Mouse (Mus musculus): ENCODE results near the gene Doc2a. TPM values are rescaled to one million over a fixed set of nuclear protein-coding genes. Genes with fewer than 3 reads are reported as not detected.
"Not testable (repeated sequence)": the region's sequence is repeated elsewhere in the genome, so short reads cannot be mapped to it uniquely, and the experiment has no call there.

The Doc2a gene
- polyA plus RNA-seq, 1 experiment from 2014 or later: 1.5 TPM

DNA sequence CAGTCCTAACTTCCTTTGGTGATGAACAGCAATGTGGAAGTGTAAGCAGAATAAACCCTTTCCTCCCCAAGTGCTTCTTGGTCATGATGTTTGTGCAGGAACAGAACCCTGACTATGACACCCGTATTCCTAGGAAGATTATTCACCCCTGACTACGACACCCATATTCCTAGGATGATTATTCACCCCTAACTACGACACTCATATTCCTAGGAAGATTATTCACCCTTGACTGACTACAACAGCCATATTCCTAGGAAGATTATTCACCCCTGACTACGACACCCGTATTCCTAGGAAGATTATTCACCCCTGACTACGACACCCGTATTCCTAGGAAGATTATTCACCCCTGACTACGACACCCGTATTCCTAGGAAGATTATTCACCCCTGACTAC is 52.6 kb downstream of the Doc2a start:
- H3K9me3 ChIP-seq (replicated peaks; ENCODE audit: control insufficient read depth, low read length); H3K4me1 ChIP-seq (ENCODE audit: control insufficient read depth, insufficient read depth, low read length); ATAC-seq (replicated peaks; ENCODE audit: insufficient number of reproducible peaks, low FRiP score, low TSS enrichment, low read depth); H3K9ac ChIP-seq (replicated peaks; ENCODE audit: low read length); H3K27me3 ChIP-seq (ENCODE audit: control insufficient read depth, insufficient read depth, low read length); H3K4me2 ChIP-seq (ENCODE audit: low read depth, low read length); H3K36me3 ChIP-seq (replicated peaks; ENCODE audit: control insufficient read depth, insufficient read depth, low read depth, low read length); H3K4me3 ChIP-seq (ENCODE audit: low read depth, low read length); DNase-seq (ENCODE audit: low spot score); H3K27ac ChIP-seq (replicated peaks; ENCODE audit: low read depth, low read length): not testable (repeated sequence)
- 93% methylated on average over 5 of the region's 9 CpGs for WGBS

Other genes with a start within 250 kb of the Doc2a start
- 3.4 and 4.3 TPM in 2 replicates for gene Nupr1, start 216.6 kb upstream of the Doc2a start, polyA plus RNA-seq (2014; fragmentation: Nextera tagmentation; extraction: Ambion mirVana)
- gene Sgf29, start 198.1 kb upstream of the Doc2a start, polyA plus RNA-seq (2014; fragmentation: Nextera tagmentation; extraction: Ambion mirVana): 51.2 and 53.7 TPM in 2 replicates
- 0.15 and 0.70 TPM in 2 replicates for gene Sult1a1, start 171.0 kb upstream of the Doc2a start, polyA plus RNA-seq (2014; fragmentation: Nextera tagmentation; extraction: Ambion mirVana)
- 143 and 147 TPM in 2 replicates for gene Bola2, start 152.0 kb upstream of the Doc2a start, polyA plus RNA-seq (2014; fragmentation: Nextera tagmentation; extraction: Ambion mirVana)
- gene Slx1b, start 151.6 kb upstream of the Doc2a start, polyA plus RNA-seq (2014; fragmentation: Nextera tagmentation; extraction: Ambion mirVana): 10.0 and 10.4 TPM in 2 replicates
- gene Coro1a, start 139.6 kb upstream of the Doc2a start, polyA plus RNA-seq (2014; fragmentation: Nextera tagmentation; extraction: Ambion mirVana): 37.5 and 42.5 TPM in 2 replicates
- gene Mapk3, start 87.8 kb upstream of the Doc2a start, polyA plus RNA-seq (2014; fragmentation: Nextera tagmentation; extraction: Ambion mirVana): 37.1 and 44.9 TPM in 2 replicates
- gene Gdpd3, start 81.1 kb upstream of the Doc2a start, polyA plus RNA-seq (2014; fragmentation: Nextera tagmentation; extraction: Ambion mirVana): 0.60 and 1.3 TPM in 2 replicates
- 89.1 and 109 TPM in 2 replicates for gene Ypel3, start 70.5 kb upstream of the Doc2a start, polyA plus RNA-seq (2014; fragmentation: Nextera tagmentation; extraction: Ambion mirVana)
- gene Tbx6, start 65.9 kb upstream of the Doc2a start, polyA plus RNA-seq (2014; fragmentation: Nextera tagmentation; extraction: Ambion mirVana): 0.18 and 0.27 TPM in 2 replicates
- 374 and 401 TPM in 2 replicates for gene Ppp4c, start 54.9 kb upstream of the Doc2a start, polyA plus RNA-seq (2014; fragmentation: Nextera tagmentation; extraction: Ambion mirVana)
- gene Fam57b, start 49.7 kb upstream of the Doc2a start, polyA plus RNA-seq (2014; fragmentation: Nextera tagmentation; extraction: Ambion mirVana): 2.4 and 2.5 TPM in 2 replicates
- gene 4930451I11Rik, start 15.8 kb upstream of the Doc2a start, polyA plus RNA-seq (2014; fragmentation: Nextera tagmentation; extraction: Ambion mirVana): not detected in 2 replicates
- 18.8 and 23.4 TPM in 2 replicates for gene Hirip3, start 14.6 kb downstream of the Doc2a start, polyA plus RNA-seq (2014; fragmentation: Nextera tagmentation; extraction: Ambion mirVana)
- 100 and 101 TPM in 2 replicates for gene Ino80e, start 15.0 kb downstream of the Doc2a start, polyA plus RNA-seq (2014; fragmentation: Nextera tagmentation; extraction: Ambion mirVana)
- gene Taok2, start 37.3 kb downstream of the Doc2a start, polyA plus RNA-seq (2014; fragmentation: Nextera tagmentation; extraction: Ambion mirVana): 21.6 and 23.6 TPM in 2 replicates
- 15.8 and 18.4 TPM in 2 replicates for gene Tmem219, start 75.5 kb downstream of the Doc2a start, polyA plus RNA-seq (2014; fragmentation: Nextera tagmentation; extraction: Ambion mirVana)
- 15.1 and 18.5 TPM in 2 replicates for gene Kctd13, start 81.5 kb downstream of the Doc2a start, polyA plus RNA-seq (2014; fragmentation: Nextera tagmentation; extraction: Ambion mirVana)
- 0.60 TPM in 2 replicates for gene Asphd1, start 102.2 kb downstream of the Doc2a start, polyA plus RNA-seq (2014; fragmentation: Nextera tagmentation; extraction: Ambion mirVana)
- 1.2 and 3.2 TPM in 2 replicates for gene Sez6l2, start 103.1 kb downstream of the Doc2a start, polyA plus RNA-seq (2014; fragmentation: Nextera tagmentation; extraction: Ambion mirVana)
- 64.3 and 71.6 TPM in 2 replicates for gene Cdipt, start 128.5 kb downstream of the Doc2a start, polyA plus RNA-seq (2014; fragmentation: Nextera tagmentation; extraction: Ambion mirVana)
- 1.0 and 2.0 TPM in 2 replicates for gene Cdiptos, start 128.7 kb downstream of the Doc2a start, polyA plus RNA-seq (2014; fragmentation: Nextera tagmentation; extraction: Ambion mirVana)
- 2.6 and 3.0 TPM in 2 replicates for gene Mvp, start 167.2 kb downstream of the Doc2a start, polyA plus RNA-seq (2014; fragmentation: Nextera tagmentation; extraction: Ambion mirVana)
- 0.32 and 0.53 TPM in 2 replicates for gene Pagr1b, start 169.1 kb downstream of the Doc2a start, polyA plus RNA-seq (2014; fragmentation: Nextera tagmentation; extraction: Ambion mirVana)
- gene Pagr1a, start 169.9 kb downstream of the Doc2a start, polyA plus RNA-seq (2014; fragmentation: Nextera tagmentation; extraction: Ambion mirVana): 53.4 and 75.3 TPM in 2 replicates
- 52.7 and 56.0 TPM in 2 replicates for gene Gm42742, start 173.7 kb downstream of the Doc2a start, polyA plus RNA-seq (2014; fragmentation: Nextera tagmentation; extraction: Ambion mirVana)
- 7.6 and 7.7 TPM in 2 replicates for gene Prrt2, start 173.8 kb downstream of the Doc2a start, polyA plus RNA-seq (2014; fragmentation: Nextera tagmentation; extraction: Ambion mirVana)
- gene Maz, start 179.6 kb downstream of the Doc2a start, polyA plus RNA-seq (2014; fragmentation: Nextera tagmentation; extraction: Ambion mirVana): 63.1 and 66.4 TPM in 2 replicates
- gene Kif22, start 195.1 kb downstream of the Doc2a start, polyA plus RNA-seq (2014; fragmentation: Nextera tagmentation; extraction: Ambion mirVana): 192 and 199 TPM in 2 replicates
- not detected in 2 replicates for gene Zg16, start 239.9 kb downstream of the Doc2a start, polyA plus RNA-seq (2014; fragmentation: Nextera tagmentation; extraction: Ambion mirVana)
- gene AI467606, start 243.9 kb downstream of the Doc2a start, polyA plus RNA-seq (2014; fragmentation: Nextera tagmentation; extraction: Ambion mirVana): 1.0 and 1.1 TPM in 2 replicates